Comparison of ENCODE assay signal across 8 mouse cellular contexts in the genomic region with DNA sequence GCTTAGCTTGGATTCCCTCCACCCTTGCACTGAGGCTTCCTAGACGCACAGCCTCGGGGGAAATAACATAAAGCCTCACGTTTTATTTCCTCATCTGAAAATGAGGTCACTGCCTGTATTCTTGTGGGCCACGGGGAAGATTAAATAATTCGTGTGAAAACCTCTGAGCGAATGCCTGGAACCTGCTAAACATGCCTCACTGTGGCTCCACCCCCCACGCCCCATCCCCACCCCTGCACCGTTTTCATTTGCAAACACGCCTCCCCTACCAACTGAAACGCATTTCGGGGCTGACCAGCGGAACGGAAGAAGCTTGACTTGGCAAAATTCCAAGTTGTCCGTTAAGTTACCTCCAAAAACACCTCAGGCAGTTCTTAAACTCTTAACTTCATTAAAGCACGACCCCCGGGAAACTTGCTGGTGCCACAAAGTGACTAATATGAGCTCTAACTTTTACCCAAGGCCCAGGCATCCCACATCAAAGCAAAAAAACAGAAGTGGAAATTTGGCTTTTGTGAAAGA. TPM values are rescaled to one million over a fixed set of nuclear protein-coding genes. Genes with fewer than 3 reads are reported as not detected.
DNase-seq lines count a peak whose midpoint lies in the region; ATAC-seq and TF ChIP-seq lines count a peak whose summit lies in the region.

No protein-coding gene starts in this region.

- in situ Hi-C loops in ES-E14 (cut with MboI; ENCODE audit: low sequenced_read_pairs in 2 of 2, unreplicated experiment in 2 of 2): no loop called here

- no peak for DNase-seq in heart, adult 8-10 months (ENCODE audit: low spot score)
- DNase-seq in ES-E14 (ENCODE audit: low read depth, low spot score): no peak
- DNase-seq in forelimb bud, embryonic 11.5 days (ENCODE audit: low read depth, low spot score): peak; percentile 38
- no peak for DNase-seq in cerebellum, postnatal 25 days
- no peak for DNase-seq in left cerebral cortex, postnatal 36 days (ENCODE audit: low spot score in 2 of 2)
- DNase-seq in right cerebral cortex, adult 18-20 months: no peak

- H3K9me3 ChIP-seq in heart, embryonic 16.5 days (replicated peaks; ENCODE audit: control insufficient read depth, low read length): no peaks in the 10 kb centered on the region
- H3K9me3 ChIP-seq in ES-E14 (ENCODE audit: control insufficient read depth, insufficient read depth, low read depth, low read length): no peaks in the 10 kb centered on the region
- H3K9me3 ChIP-seq in liver, embryonic 15.5 days (replicated peaks): no peaks in the 10 kb centered on the region

- H3K4me3 ChIP-seq in heart, embryonic 16.5 days (ENCODE audit: low read length): peak overlapping the region; percentile 34
- peak overlapping the region; percentile 12 to 42; a peak in 3 of 4 replicates for H3K4me3 ChIP-seq in ES-E14 (ENCODE audit: insufficient read depth in 1 of 2, low read depth in 1 of 2, low read length in 2 of 2, poor library complexity in 1 of 2, severe bottlenecking in 1 of 2)
- H3K4me3 ChIP-seq in liver, embryonic 15.5 days (replicated peaks): peak overlapping the region; percentile 22

- H3K27me3 ChIP-seq in heart, embryonic 16.5 days (ENCODE audit: control insufficient read depth, insufficient read depth, low read length): no peaks in the 10 kb centered on the region
- no peaks in the 10 kb centered on the region for H3K27me3 ChIP-seq in liver, embryonic 15.5 days

- ATAC-seq in heart, embryonic 16.5 days (replicated peaks; ENCODE audit: extremely low read depth, insufficient read depth, low FRiP score): no peak; the same call in 1 of the 2 replicates
- ATAC-seq in liver, embryonic 15.5 days (ENCODE audit: insufficient read depth): no peak

- no peaks in the 10 kb centered on the region for H3K36me3 ChIP-seq in heart, embryonic 16.5 days (ENCODE audit: control insufficient read depth, insufficient read depth)
- peaks cover 2% of the 10 kb centered on the region; the same call in 1 of the 2 replicates for H3K36me3 ChIP-seq in ES-E14 (ENCODE audit: control insufficient read depth, insufficient read depth, low read length, poor library complexity, severe bottlenecking)
- peaks cover 9% of the 10 kb centered on the region; the same call in 1 of the 2 replicates for H3K36me3 ChIP-seq in liver, embryonic 15.5 days (replicated peaks)

- peak overlapping the region; percentile 58 for H3K4me2 ChIP-seq in heart, embryonic 16.5 days (ENCODE audit: low read depth, low read length)
- H3K4me2 ChIP-seq in liver, embryonic 15.5 days: peak overlapping the region; percentile 59

- WGBS in heart, embryonic 16.5 days: 19% methylated on average over 16 of the region's 16 CpGs
- WGBS in liver, embryonic 15.5 days (ENCODE audit: insufficient replicate concordance): 5% methylated on average over 16 of the region's 16 CpGs

- H3K4me1 ChIP-seq in heart, embryonic 16.5 days (ENCODE audit: control insufficient read depth, insufficient read depth, low read length): peaks cover 42% of the 10 kb centered on the region
- peaks cover 7 to 10% of the 10 kb centered on the region in 2 experiments; a peak in 3 of 4 replicates for H3K4me1 ChIP-seq in ES-E14 (ENCODE audit: control insufficient read depth in 2 of 2, insufficient read depth in 2 of 2, low read length in 2 of 2, poor library complexity in 1 of 2)
- peaks cover 84% of the 10 kb centered on the region for H3K4me1 ChIP-seq in liver, embryonic 15.5 days (replicated peaks)

- intact Hi-C loops in left cerebral cortex, postnatal 36 days (cut with DNase I): no loop called here

- peak overlapping the region; percentile 43; the same call in 1 of the 2 replicates for H3K9ac ChIP-seq in heart, embryonic 16.5 days (ENCODE audit: low read length)
- peak overlapping the region; percentile 32; the same call in 1 of the 2 replicates for H3K9ac ChIP-seq in ES-E14 (ENCODE audit: insufficient read depth, low read depth, low read length, poor library complexity, severe bottlenecking)
- H3K9ac ChIP-seq in liver, embryonic 15.5 days: peak overlapping the region; percentile 18; the same call in 1 of the 2 replicates

- peak overlapping the region; percentile 36; the same call in 1 of the 2 replicates for H3K27ac ChIP-seq in heart, embryonic 16.5 days (ENCODE audit: low read length)
- no peak overlapping the region for H3K27ac ChIP-seq in ES-E14 (ENCODE audit: insufficient read depth, low read depth, low read length, poor library complexity, severe bottlenecking)
- peak overlapping the region; percentile 65 for H3K27ac ChIP-seq in liver, embryonic 15.5 days (replicated peaks)

TF ChIP-seq in ES-E14, 5 proteins besides CTCF, POLR2A, EP300 and RAD21:
- TF ChIP-seq HCFC1 (IDR thresholded peaks at IDR 0.05; ENCODE audit: borderline replicate concordance, insufficient read depth, low read length) (no peak), ZNF384 (IDR thresholded peaks at IDR 0.05; ENCODE audit: low read depth, low read length) (no peak)

RNA-seq across cellular contexts. Expression of a gene that starts 25.7 kb away (rescaled TPM):
- 17.3 and 22.8 TPM in 2 replicates for polyA plus RNA-seq in heart, embryonic 16.5 days (2015; fragmentation: Nextera tagmentation; extraction: Ambion mirVana)
- total RNA-seq in heart, adult 8-10 months (2022): 1 to 10 TPM; 5.5 to 9.2 (median 6.6) TPM
- total RNA-seq in ES-E14 (2012; rRNA removed): 6.8 and 11.5 TPM in 2 replicates
- 10.5 and 12.0 TPM in 2 replicates for polyA plus RNA-seq in liver, embryonic 15.5 days (2015; fragmentation: Nextera tagmentation; extraction: Ambion mirVana)
- total RNA-seq in left cerebral cortex, postnatal 36 days (2021): 1 to 10 TPM; 2.6 to 3.4 TPM

RNA-seq across cellular contexts. Expression of a gene that starts 37.3 kb away (rescaled TPM):
- polyA plus RNA-seq in heart, embryonic 16.5 days (2015; fragmentation: Nextera tagmentation; extraction: Ambion mirVana): 115 and 120 TPM in 2 replicates
- 100 to 1,000 TPM in 1 of 4 experiments, 10 to 100 TPM in 3; 87.5 to 104 (median 90.4) TPM for total RNA-seq in heart, adult 8-10 months (2022)
- 39.3 and 41.4 TPM in 2 replicates for total RNA-seq in ES-E14 (2012; rRNA removed)
- 52.1 and 53.8 TPM in 2 replicates for polyA plus RNA-seq in liver, embryonic 15.5 days (2015; fragmentation: Nextera tagmentation; extraction: Ambion mirVana)
- 10 to 100 TPM; 66.5 to 70.6 TPM for total RNA-seq in left cerebral cortex, postnatal 36 days (2021)
